Mouse (Mus musculus) Patski (cell line): ENCODE measurements at regions not wholly inside any gene's neighbourhood (a gene's known extent, or its start where the extent isn't known, plus 50 kb on each side); places are given as distances from the start of the nearest gene placed in this dataset.

Experiments
- ATAC-seq: fragments of 100-300 bp; one replicate; pipeline ENCODE4 v1.8.0; 2021
- CTCF ChIA-PET: fragments of 350-600 bp; sonication (Branson Sonifier 250); formaldehyde crosslinking; loops from one replicate; lab custom pipeline; 2022; ENCODE audit warnings: inconsistent platforms; lab: Charles Lee
- POLR2A ChIA-PET: fragments of 350-600 bp; sonication (Branson Sonifier 250); formaldehyde crosslinking; loops from one replicate; lab custom pipeline; 2022; ENCODE audit warnings: antibody characterized with exemption, inconsistent platforms; lab: Charles Lee
- DNase-seq: peaks from one replicate; pipeline ENCODE4 v3.0.0-alpha.2; 2011; ENCODE audit warnings: low read depth, low spot score
- H3K27me3 ChIP-seq: fragments of 371-371 bp; one replicate; pipeline ENCODE4 v1.5.1; 2021
- CTCF ChIP-seq: fragments of 100-300 bp; IDR thresholded peaks from one replicate; pipeline ENCODE4 v1.5.1; 2021
- in situ Hi-C: fragments of 300-500 bp; cut with MboI; formaldehyde crosslinking; loops from 3 replicates; pipeline ENCODE4 v1.11.1; 2018; ENCODE audit warnings: low pct_unique_long_range_greater_than_20kb, mixed read lengths

DNA sequence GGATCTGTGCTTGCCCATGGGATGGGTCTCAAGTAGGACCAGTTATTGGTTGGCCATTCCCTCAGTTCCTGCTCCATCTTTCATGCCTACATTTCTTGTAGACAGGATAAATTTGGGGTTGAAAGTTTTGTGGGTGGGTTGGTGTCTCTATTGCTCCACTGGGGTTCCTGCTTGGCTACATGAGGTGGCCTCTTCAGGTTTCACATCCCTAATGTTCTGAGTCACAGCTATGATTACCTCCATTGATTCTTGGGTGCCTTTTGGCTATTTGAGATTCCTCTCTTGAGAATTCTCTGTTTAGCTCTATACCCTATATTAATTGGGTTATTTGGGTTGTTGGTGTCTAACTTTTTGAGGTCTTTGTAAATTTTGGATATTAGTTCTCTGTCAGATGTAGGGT is 125.1 kb upstream of the Rgs1 start:
- no peaks in the 10 kb centered on the region for H3K27me3 ChIP-seq
- CTCF ChIA-PET, result interaction anchor here (0.8 to 3.8 kb wide), 2 partner anchors 18 to 176 kb away, joined by 3 to 14 read pairs; no protein-coding TSS in a partner anchor
- in situ Hi-C loops, result loop anchor here (10.0 kb wide), 4 partner anchors 129 to 569 kb away; partner anchors contain the start of genes Rgs1 and Rgs2
- DNase-seq (no peak), ATAC-seq (no peak)
- POLR2A ChIA-PET, result no interaction called here
- no peak for TF ChIP-seq CTCF

GRCm38 (mm10) chr1:144367492-144367891 is 118.5 kb upstream of the Rgs1 start:
- ATAC-seq (no peak), DNase-seq (no peak)
- in situ Hi-C loops, result no loop called here
- no peak for TF ChIP-seq CTCF
- ChIA-PET CTCF (no interaction called here), POLR2A (no interaction called here)
- H3K27me3 ChIP-seq, result no peaks in the 10 kb centered on the region

GRCm38 (mm10) chr1:144355560-144356310 is 106.7 kb upstream of the Rgs1 start:
- CTCF ChIA-PET, result interaction anchor here (1.1 to 1.3 kb wide), 3 partner anchors 18 to 338 kb away, joined by 3 read pairs; no protein-coding TSS in a partner anchor
- ATAC-seq, result peak; percentile 76
- no peak for TF ChIP-seq CTCF
- POLR2A ChIA-PET, result no interaction called here
- in situ Hi-C loops, result loop anchor here (5.0 kb wide), 1 partner anchor 93 kb away; no protein-coding TSS in a partner anchor
- no peak for DNase-seq
- peaks cover 3% of the 10 kb centered on the region for H3K27me3 ChIP-seq

GRCm38 (mm10) chr1:144355041-144355440 is 106.0 kb upstream of the Rgs1 start:
- in situ Hi-C loops, result loop anchor here (5.0 kb wide), 1 partner anchor 93 kb away; no protein-coding TSS in a partner anchor
- H3K27me3 ChIP-seq, result peaks cover 3% of the 10 kb centered on the region
- ATAC-seq (peak; percentile 98), DNase-seq (no peak)
- POLR2A ChIA-PET, result no interaction called here
- no peak for TF ChIP-seq CTCF
- CTCF ChIA-PET, result interaction anchor here (1.3 to 1.9 kb wide), 3 partner anchors 22 to 337 kb away, joined by 3 to 5 read pairs (median 3); no protein-coding TSS in a partner anchor

- POLR2A ChIA-PET, result interaction anchor here (0.6 kb wide), 1 partner anchor 447 kb away, joined by 6 read pairs; no protein-coding TSS in a partner anchor
- CTCF ChIA-PET, result interaction anchor here (0.6 to 2.1 kb wide), 5 partner anchors 13 to 155 kb away, joined by 3 to 11 read pairs (median 5); no protein-coding TSS in a partner anchor
- no peaks in the 10 kb centered on the region for H3K27me3 ChIP-seq
- in situ Hi-C loops, result no loop called here
- DNase-seq (no peak), ATAC-seq (no peak)
- peak; percentile 49 for TF ChIP-seq CTCF
These were observed 104.3 kb upstream of the Rgs1 start for GRCm38 (mm10) chr1:144353320-144353719.

GRCm38 (mm10) chr1:144343820-144344219 is 94.8 kb upstream of the Rgs1 start:
- ATAC-seq (no peak), DNase-seq (no peak)
- TF ChIP-seq CTCF, result no peak
- ChIA-PET POLR2A (no interaction called here), CTCF (interaction anchor here (0.9 to 1.6 kb wide), 2 partner anchors 12 to 63 kb away, joined by 4 read pairs; no protein-coding TSS in a partner anchor)
- in situ Hi-C loops, result no loop called here
- H3K27me3 ChIP-seq, result no peaks in the 10 kb centered on the region

- ChIA-PET CTCF (interaction anchor here (0.9 kb wide), 1 partner anchor 11 kb away, joined by 4 read pairs; no protein-coding TSS in a partner anchor), POLR2A (no interaction called here)
- no peaks in the 10 kb centered on the region for H3K27me3 ChIP-seq
- DNase-seq (no peak), ATAC-seq (no peak)
- in situ Hi-C loops, result no loop called here
- no peak for TF ChIP-seq CTCF
These were observed 94.3 kb upstream of the Rgs1 start for GRCm38 (mm10) chr1:144343299-144343698.

DNA sequence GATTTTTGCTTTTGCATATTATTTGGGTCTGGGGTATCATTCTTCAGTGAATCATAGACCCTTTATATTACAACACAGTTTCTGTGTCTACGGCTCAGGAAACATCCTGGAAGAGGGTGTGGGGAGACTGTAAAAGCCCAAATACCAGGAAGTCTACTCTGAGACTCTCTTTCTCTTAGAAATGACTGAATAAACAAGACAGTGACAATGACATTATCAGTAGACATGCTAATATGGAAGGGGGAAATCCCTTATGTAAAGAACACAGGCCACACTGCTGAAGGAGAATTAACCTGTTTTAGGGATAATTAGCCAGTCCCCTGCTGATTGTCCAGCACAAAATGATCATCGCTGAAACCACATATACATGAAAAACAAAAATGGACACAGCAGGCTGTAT is 88.5 kb upstream of the Rgs1 start:
- TF ChIP-seq CTCF, result no peak
- ChIA-PET POLR2A (no interaction called here), CTCF (no interaction called here)
- in situ Hi-C loops, result no loop called here
- DNase-seq (no peak), ATAC-seq (no peak)
- H3K27me3 ChIP-seq, result no peaks in the 10 kb centered on the region

- POLR2A ChIA-PET, result interaction anchor here (0.6 kb wide), 1 partner anchor 13 kb away, joined by 3 read pairs; no protein-coding TSS in a partner anchor
- ATAC-seq, result no peak
- H3K27me3 ChIP-seq, result no peaks in the 10 kb centered on the region
- in situ Hi-C loops, result no loop called here
- TF ChIP-seq CTCF, result no peak
- CTCF ChIA-PET, result interaction anchor here (0.9 to 1.9 kb wide), 4 partner anchors 10 to 15 kb away, joined by 3 to 7 read pairs (median 5); no protein-coding TSS in a partner anchor
- DNase-seq, result no peak
These were observed 81.5 kb upstream of the Rgs1 start for GRCm38 (mm10) chr1:144330365-144331050.

- no peak for DNase-seq
- in situ Hi-C loops, result no loop called here
- CTCF ChIA-PET, result interaction anchor here (1.6 kb wide), 1 partner anchor 10 kb away, joined by 3 read pairs; no protein-coding TSS in a partner anchor
- POLR2A ChIA-PET, result interaction anchor here (0.6 kb wide), 1 partner anchor 191 kb away, joined by 4 read pairs; no protein-coding TSS in a partner anchor
- no peak for TF ChIP-seq CTCF
- ATAC-seq, result no peak
- no peaks in the 10 kb centered on the region for H3K27me3 ChIP-seq
These were observed 70.4 kb upstream of the Rgs1 start for GRCm38 (mm10) chr1:144319406-144319805.
